Mouse (Mus musculus): ENCODE results near the gene Flywch1.
A peak's percentile ranks its signal among the peaks of the same experiment; 100 is the strongest.

Flywch1 gene

GRCm38 (mm10) chr17:23744076-23744475 is 27.3 kb downstream of the Flywch1 start:
- no peak for DNase-seq (ENCODE audit: low spot score in 2 of 2)

DNA sequence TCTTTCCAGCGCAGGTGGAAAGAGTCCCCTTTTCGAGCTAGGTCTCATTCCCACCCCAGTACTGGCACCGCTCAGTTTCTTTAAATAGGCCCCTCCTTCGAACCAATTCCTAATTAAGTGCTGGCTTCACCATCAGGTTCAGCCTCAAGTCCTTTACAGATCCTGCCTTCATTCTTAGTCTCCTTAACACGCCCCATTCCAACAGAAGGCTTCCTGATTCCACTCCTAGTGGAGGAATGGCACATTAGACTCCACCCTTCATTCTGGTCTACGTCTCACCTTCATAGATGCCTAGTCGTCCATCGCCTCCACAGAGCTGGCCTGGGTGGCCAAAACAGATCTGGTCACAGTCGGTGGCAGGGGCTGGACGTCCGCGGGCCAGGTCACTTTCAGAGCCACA is 28.5 kb downstream of the Flywch1 start:
- no peak for DNase-seq (ENCODE audit: low spot score in 2 of 2)

- no peak for DNase-seq (ENCODE audit: low spot score in 2 of 2)
Measured at GRCm38 (mm10) chr17:23742210-23742793, 29.1 kb downstream of the Flywch1 start.

- no peak for DNase-seq (ENCODE audit: low spot score in 2 of 2)
Measured at GRCm38 (mm10) chr17:23741359-23742209, 29.8 kb downstream of the Flywch1 start.

DNA sequence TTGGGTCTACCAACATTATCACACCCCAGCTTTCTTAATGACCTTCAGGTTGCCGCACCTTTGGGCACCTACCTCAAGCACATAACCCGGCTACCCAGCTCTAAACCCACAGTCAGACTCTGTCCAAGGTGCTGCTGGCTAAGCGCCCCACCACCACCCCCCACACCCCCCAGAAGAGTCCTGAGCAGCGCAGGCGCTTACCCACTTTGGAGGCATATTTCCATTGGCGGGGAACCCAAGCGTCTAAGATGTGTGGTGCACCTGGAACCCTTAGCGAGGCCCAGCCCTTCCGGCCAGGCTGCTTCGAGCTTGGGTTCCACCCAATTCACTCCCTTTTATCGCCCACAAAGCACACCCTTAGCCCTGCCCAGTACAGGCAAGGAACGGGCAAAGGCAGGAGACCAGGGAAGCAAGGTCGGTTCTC is 30.8 kb downstream of the Flywch1 start, which contains the start of gene Paqr4:
Paqr4 (minus strand) TSS at position 270 of the 424 bp plus-strand sequence.
- DNase-seq (ENCODE audit: low spot score in 2 of 2), result no peak

DNA sequence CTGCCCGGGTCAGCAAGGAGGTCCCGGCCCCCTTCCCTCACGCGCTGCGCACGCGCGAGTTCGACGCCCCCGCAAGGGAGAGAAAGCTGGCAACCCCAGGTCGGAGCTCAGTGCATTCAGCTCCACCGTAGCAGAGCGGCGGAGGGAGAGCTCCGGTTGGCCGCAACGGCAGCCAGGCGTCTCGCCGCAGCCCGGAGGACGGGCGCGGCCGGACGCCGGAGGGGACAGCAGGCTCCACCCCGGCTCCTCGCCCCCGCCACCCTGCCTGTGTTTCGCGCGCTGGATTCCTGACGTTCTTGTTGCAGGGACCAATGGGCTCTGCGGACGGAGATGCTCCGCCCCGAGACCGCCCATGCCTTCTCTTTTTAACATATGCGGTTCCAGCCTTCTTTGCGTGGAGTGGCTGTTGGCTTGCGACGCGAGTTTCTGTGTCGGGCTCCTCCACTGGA is 31.2 kb downstream of the Flywch1 start:
- DNase-seq (ENCODE audit: low spot score in 2 of 2), result peak; percentile 86 to 93

- peak in 1 of 2 experiments; percentile 55 for DNase-seq (ENCODE audit: low spot score in 2 of 2)
Measured at GRCm38 (mm10) chr17:23739202-23740135, 31.9 kb downstream of the Flywch1 start.

- no peak for DNase-seq (ENCODE audit: low spot score in 2 of 2)
Measured at GRCm38 (mm10) chr17:23738836-23739201, 32.6 kb downstream of the Flywch1 start.

DNA sequence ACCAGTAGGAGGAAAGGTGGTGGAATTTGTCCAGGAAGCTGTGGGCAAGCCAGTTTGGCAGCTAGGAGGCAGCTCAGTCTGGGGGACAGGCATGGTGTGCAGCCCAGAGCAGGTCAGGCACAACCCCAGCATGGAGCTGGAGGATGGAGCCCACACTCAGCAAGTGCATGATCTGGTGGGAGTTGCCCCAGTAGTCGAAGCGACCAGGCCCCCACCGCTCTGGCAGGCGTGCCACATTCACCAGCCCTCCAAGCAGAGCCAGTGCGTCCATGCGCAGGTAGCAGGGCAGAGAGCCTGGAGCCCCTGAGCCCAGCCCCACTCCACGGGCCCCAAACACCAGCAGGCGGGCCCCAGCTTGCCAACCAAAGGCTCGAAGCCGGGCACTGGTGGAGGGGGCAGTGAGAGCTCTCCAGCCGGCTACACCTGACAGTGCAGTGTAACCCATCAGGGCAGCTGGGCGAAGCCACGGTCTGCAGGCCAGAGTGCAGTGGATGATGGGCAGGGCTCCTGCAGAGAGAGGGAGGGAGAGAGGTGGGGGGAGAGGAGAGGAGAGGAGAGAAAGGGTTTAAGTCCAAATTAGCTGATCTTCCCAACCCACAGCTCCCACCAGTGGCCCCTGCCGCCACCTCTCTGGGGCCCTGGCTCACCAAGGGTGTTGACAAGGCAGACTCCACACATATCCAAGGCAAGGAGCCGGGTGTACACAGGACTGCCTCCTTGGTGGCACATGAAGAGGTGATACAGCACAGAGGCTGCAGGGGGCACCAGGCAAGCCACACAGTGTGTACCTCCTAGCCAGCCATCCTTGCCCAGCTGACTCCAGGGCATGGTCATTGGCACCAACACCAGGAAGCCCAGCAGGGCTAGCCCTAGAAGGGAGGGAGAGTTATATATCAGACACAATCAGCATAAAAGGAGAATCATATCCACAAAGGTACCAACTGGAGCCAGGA is 33.6 kb downstream of the Flywch1 start:
- DNase-seq (ENCODE audit: low spot score in 2 of 2), result no peak

GRCm38 (mm10) chr17:23734341-23734740 is 37.1 kb downstream of the Flywch1 start:
- no peak for DNase-seq (ENCODE audit: low spot score in 2 of 2)

DNA sequence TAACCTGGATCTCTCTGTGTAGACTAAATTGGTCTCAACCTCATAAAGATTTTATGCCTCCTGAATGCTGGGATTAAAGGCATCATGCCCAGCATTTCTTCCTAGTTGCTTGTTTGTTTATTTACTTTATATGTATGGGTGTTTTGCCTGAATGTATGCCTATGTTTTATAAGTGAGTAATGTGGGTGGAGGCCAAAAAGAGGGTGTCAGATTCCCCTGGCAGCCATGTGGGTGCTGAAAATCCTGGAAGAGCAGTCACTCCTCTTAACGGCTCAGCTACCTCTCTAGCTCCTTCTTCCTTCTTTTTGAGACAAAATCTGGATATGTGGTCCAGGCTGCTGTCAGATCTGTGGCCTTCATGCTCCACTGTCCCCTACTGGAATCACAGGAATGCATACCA is 41.0 kb downstream of the Flywch1 start:
- DNase-seq (ENCODE audit: low spot score in 2 of 2), result no peak

DNA sequence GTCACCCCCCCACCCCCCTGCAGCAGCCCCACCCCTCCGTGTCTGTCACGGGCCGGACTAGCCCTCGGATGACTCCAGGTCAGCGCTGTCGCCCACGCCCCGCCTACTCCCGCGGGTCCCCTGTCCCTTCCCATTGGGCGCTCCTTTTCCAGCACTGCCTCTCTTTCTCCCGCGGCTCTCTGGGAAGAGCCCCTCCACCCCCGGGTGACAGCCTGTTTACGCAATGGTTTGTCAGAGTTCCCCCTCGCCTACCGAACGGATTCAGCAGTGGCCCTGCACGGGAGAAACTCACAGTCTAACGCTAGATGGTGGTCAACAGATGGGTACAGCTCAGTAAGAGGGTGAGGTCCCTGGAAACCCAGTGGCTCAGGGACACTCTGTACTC is 44.7 kb downstream of the Flywch1 start:
- DNase-seq (ENCODE audit: low spot score in 2 of 2), result peak; percentile 70 to 75

GRCm38 (mm10) chr17:23725999-23726757 is 45.2 kb downstream of the Flywch1 start, which contains the start of gene Pkmyt1:
Pkmyt1 (plus strand) TSS chr17:23726336.
- DNase-seq (ENCODE audit: low spot score in 2 of 2), result peak; percentile 89 to 94

DNA sequence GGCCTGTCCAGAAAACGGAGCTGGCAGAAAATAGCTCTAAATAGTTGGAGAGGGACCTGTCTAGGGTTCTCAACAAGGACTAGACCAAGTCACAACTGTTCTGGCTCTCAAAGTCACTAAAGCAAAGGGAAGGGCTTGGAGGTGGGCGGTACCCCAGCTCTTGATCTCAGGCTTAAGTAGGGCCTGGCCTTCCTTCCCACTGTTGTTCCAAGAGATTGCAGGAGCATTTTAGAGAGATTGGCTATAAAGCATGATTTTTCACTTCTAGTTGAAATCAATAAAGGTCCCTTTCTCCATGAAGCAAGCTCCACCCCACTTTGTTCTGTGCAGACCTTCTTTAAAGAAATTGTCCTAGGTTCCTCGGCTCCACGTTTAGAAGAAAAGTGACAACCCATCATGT is 45.9 kb downstream of the Flywch1 start:
- no peak for DNase-seq (ENCODE audit: low spot score in 2 of 2)

- no peak for DNase-seq (ENCODE audit: low spot score in 2 of 2)
Measured at GRCm38 (mm10) chr17:23722376-23723125, 48.9 kb downstream of the Flywch1 start, which contains the start of gene 1520401A03Rik. 1520401A03Rik (minus strand) TSS chr17:23722783.

DNA sequence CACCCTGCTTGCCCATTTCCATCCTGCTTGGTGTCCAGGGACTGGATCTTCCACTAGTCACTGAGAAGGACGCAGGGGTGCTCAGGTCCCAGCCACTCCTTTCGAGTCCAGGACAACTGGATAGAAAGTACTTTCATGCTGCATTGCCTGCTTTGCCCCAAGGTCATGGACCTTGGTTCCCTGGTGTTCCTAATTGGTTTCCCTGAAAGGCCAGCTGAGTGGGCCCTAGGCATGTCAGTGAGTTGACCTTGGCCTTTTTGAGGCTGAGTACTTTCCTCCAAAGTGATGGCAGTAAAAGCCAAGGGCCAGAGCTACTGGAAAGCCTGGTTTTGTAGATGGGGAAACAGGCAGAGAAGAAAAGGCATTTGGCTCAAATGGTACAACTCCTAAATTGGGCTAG is 49.5 kb downstream of the Flywch1 start:
- no peak for DNase-seq (ENCODE audit: low spot score in 2 of 2)

- no peak for DNase-seq (ENCODE audit: low spot score in 2 of 2)
Measured at GRCm38 (mm10) chr17:23719455-23719854, 51.9 kb downstream of the Flywch1 start.

- DNase-seq (ENCODE audit: low spot score in 2 of 2), result no peak
Measured at GRCm38 (mm10) chr17:23717003-23717402, 54.4 kb downstream of the Flywch1 start.

DNA sequence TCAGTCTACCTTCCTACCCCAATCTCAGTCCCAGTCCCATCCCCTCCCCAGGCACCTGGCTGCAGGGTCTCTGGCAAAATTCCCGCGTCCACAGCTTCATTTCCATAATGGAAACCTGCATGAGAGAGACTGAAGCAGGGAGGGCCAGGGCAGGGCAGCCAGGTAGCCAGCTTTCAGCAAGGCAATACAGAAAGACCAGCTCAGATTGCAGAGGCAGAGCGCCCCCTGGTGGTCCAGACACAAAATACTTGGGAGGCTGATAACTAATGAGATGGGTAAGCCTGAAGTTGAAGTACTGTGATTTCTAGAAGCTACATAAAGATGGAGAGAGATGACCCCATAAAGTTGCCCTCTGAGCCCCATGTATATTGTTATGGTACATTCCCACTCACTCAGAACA is 65.2 kb downstream of the Flywch1 start:
- DNase-seq (ENCODE audit: low spot score in 2 of 2), result peak; percentile 54 to 71

All from frontal cortex, postnatal 10 days (tissue).